10 mouse cellular contexts compared by ENCODE assay signal in the genomic region with DNA sequence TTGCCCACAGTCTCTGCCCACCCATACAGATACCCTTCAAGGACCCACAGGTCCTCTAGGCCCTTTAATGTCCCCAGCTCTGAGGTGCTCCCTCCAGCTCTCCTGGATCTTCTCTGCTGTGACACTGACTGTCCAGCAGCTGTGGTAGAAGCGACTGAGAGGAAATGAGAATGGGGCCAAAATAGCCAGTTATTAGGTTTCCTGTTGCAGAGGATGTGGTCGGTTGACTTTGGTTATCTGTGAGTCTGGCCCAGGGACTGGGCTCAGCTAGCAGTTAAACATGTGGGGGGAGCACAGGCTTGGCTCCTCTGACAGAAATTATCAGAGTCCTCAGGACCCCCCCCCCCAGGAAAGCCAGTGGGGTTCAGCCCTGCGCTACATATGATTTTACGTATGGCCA. TPM values are rescaled to one million over a fixed set of nuclear protein-coding genes. Genes with fewer than 3 reads are reported as not detected.
A peak's percentile ranks its signal among the peaks of the same experiment; 100 is the strongest.
DNase-seq lines count a peak whose midpoint lies in the region; ATAC-seq and TF ChIP-seq lines count a peak whose summit lies in the region.
"Had no signal": no experiment of that assay in that cellular context is flagged by ENCODE, and none has a peak within 500 bp of the region (broad histone marks: within the 10 kb centered on the region; RNA-seq: fewer than 3 reads in every experiment).

No protein-coding gene starts in this region.

- dilution Hi-C loops in CH12.LX (cut with MboI; ENCODE audit: extremely low pct_ligation_motif_present, extremely low pct_unique_long_range_greater_than_20kb, low sequenced_read_pairs), result no loop called here

- H3K36me3 ChIP-seq in CH12.LX (replicated peaks in 1 of 2; ENCODE audit: control insufficient read depth in 1 of 2, insufficient read depth in 1 of 2, low read length in 1 of 2) (peaks cover 0 to 11% of the 10 kb centered on the region in 2 experiments), macrophage (ENCODE audit: inconsistent target) (no peaks in the 10 kb centered on the region)
- peaks cover 12% of the 10 kb centered on the region for H3K36me3 ChIP-seq in heart, embryonic 10.5 days
- no peaks in the 10 kb centered on the region for H3K36me3 ChIP-seq in hindbrain, postnatal 0 days (ENCODE audit: insufficient read depth, low read length)
- no peaks in the 10 kb centered on the region for H3K36me3 ChIP-seq in midbrain, postnatal 0 days (ENCODE audit: insufficient read depth, low read length)

- no peaks in the 10 kb centered on the region for H3K27me3 ChIP-seq in CH12.LX (replicated peaks)
- H3K27me3 ChIP-seq in heart, embryonic 10.5 days (ENCODE audit: insufficient read depth, poor library complexity, severe bottlenecking), result peaks cover 55% of the 10 kb centered on the region
- H3K27me3 ChIP-seq in hindbrain, postnatal 0 days (ENCODE audit: insufficient read depth, low read length), result no peaks in the 10 kb centered on the region
- H3K27me3 ChIP-seq in midbrain, postnatal 0 days (ENCODE audit: insufficient read depth, low read length), result no peaks in the 10 kb centered on the region
- H3K27me3 ChIP-seq: neural tube, embryonic 13.5 days had no signal

- TF ChIP-seq POLR2A in CH12.LX (IDR thresholded peaks at IDR 0.05; ENCODE audit: low read depth, low read length), result no peak

- H3K4me3 ChIP-seq in layer of hippocampus, adult 2 months, result peak overlapping the region; percentile 18; the same call in 1 of the 2 replicates
- no peak overlapping the region for H3K4me3 ChIP-seq in CH12.LX (replicated peaks in 1 of 3; ENCODE audit: low read depth in 2 of 3, low read length in 2 of 3, poor library complexity in 1 of 3)
- no peak overlapping the region for H3K4me3 ChIP-seq in heart, embryonic 10.5 days
- H3K4me3 ChIP-seq in macrophage (ENCODE audit: inconsistent target), result no peak overlapping the region
- H3K4me3 ChIP-seq in hindbrain, postnatal 0 days (ENCODE audit: low read length), result no peak overlapping the region
- no peak overlapping the region for H3K4me3 ChIP-seq in midbrain, postnatal 0 days (ENCODE audit: low read depth, low read length)
- H3K4me3 ChIP-seq: neural tube, embryonic 13.5 days had no signal

- H3K4me2 ChIP-seq in CH12.LX (ENCODE audit: insufficient read depth, low read depth, poor library complexity, severe bottlenecking), result peak overlapping the region; percentile 53; the same call in 1 of the 2 replicates
- H3K4me2 ChIP-seq in hindbrain, postnatal 0 days (ENCODE audit: low read depth, low read length), result no peak overlapping the region
- no peak overlapping the region for H3K4me2 ChIP-seq in midbrain, postnatal 0 days (ENCODE audit: low read depth, low read length, poor library complexity, severe bottlenecking)
- H3K4me2 ChIP-seq: neural tube, embryonic 13.5 days had no signal

- peak; percentile 66 for TF ChIP-seq EP300 in CH12.LX (IDR thresholded peaks at IDR 0.05; ENCODE audit: low read length)

- no peaks in the 10 kb centered on the region for H3K79me2 ChIP-seq in CH12.LX (replicated peaks; ENCODE audit: control insufficient read depth, extremely low read depth, insufficient read depth, poor library complexity, severe bottlenecking)
- no peaks in the 10 kb centered on the region; the same call in 1 of the 2 replicates for H3K79me2 ChIP-seq in macrophage (ENCODE audit: inconsistent target)

- no peak for TF ChIP-seq RAD21 in CH12.LX (IDR thresholded peaks at IDR 0.05; ENCODE audit: low read depth, low read length)

- H3K27ac ChIP-seq in layer of hippocampus, adult 2 months, result peak overlapping the region; percentile 82
- H3K27ac ChIP-seq in CH12.LX (ENCODE audit: insufficient read depth, low read depth), result peak overlapping the region; percentile 53; the same call in 1 of the 2 replicates
- H3K27ac ChIP-seq in heart, embryonic 10.5 days, result peak overlapping the region; percentile 69
- H3K27ac ChIP-seq in macrophage, result peak overlapping the region; percentile 75
- H3K27ac ChIP-seq in hindbrain, postnatal 0 days, result no peak overlapping the region
- H3K27ac ChIP-seq in midbrain, postnatal 0 days (ENCODE audit: low read depth, low read length), result no peak overlapping the region
- H3K27ac ChIP-seq: neural tube, embryonic 13.5 days had no signal

- WGBS in heart, embryonic 10.5 days, result 61% methylated on average over 4 of the region's 4 CpGs
- 26% methylated on average over 4 of the region's 4 CpGs for WGBS in macrophage (ENCODE audit: missing documents)
- WGBS in hindbrain, postnatal 0 days, result 97% methylated on average over 4 of the region's 4 CpGs
- WGBS in midbrain, postnatal 0 days, result 94% methylated on average over 4 of the region's 4 CpGs

- H3K9me3 ChIP-seq in CH12.LX (replicated peaks; ENCODE audit: low read length), result peaks cover 15% of the 10 kb centered on the region
- H3K9me3 ChIP-seq in heart, embryonic 10.5 days, result peaks cover 8% of the 10 kb centered on the region; the same call in 1 of the 2 replicates
- H3K9me3 ChIP-seq in hindbrain, postnatal 0 days (ENCODE audit: low read length), result no peaks in the 10 kb centered on the region
- H3K9me3 ChIP-seq in midbrain, postnatal 0 days (ENCODE audit: low read length), result no peaks in the 10 kb centered on the region
- H3K9me3 ChIP-seq: neural tube, embryonic 13.5 days had no signal

- no peak overlapping the region for H3K9ac ChIP-seq in CH12.LX (ENCODE audit: insufficient read depth, low read depth)
- no peak overlapping the region for H3K9ac ChIP-seq in hindbrain, postnatal 0 days (replicated peaks; ENCODE audit: low read length)
- no peak overlapping the region for H3K9ac ChIP-seq in midbrain, postnatal 0 days (replicated peaks; ENCODE audit: low read length, poor library complexity, severe bottlenecking)
- H3K9ac ChIP-seq: neural tube, embryonic 13.5 days had no signal

- no peak for ATAC-seq in hindbrain, postnatal 0 days
- no peak for ATAC-seq in midbrain, postnatal 0 days (ENCODE audit: low FRiP score)

- in situ Hi-C loops in CH12.LX (cut with MboI; ENCODE audit: low pct_ligation_motif_present, low pct_unique_long_range_greater_than_20kb, low sequenced_read_pairs), result no loop called here

- peaks cover 25 to 42% of the 10 kb centered on the region in 2 experiments for H3K4me1 ChIP-seq in CH12.LX (ENCODE audit: control insufficient read depth in 1 of 2, insufficient read depth in 2 of 2)
- H3K4me1 ChIP-seq in heart, embryonic 10.5 days, result peaks cover 38% of the 10 kb centered on the region
- H3K4me1 ChIP-seq in hindbrain, postnatal 0 days (ENCODE audit: insufficient read depth, low read length), result no peaks in the 10 kb centered on the region
- no peaks in the 10 kb centered on the region for H3K4me1 ChIP-seq in midbrain, postnatal 0 days (ENCODE audit: insufficient read depth, low read length)

- no peak for TF ChIP-seq CTCF in layer of hippocampus, adult 2 months (conservative IDR thresholded peaks at IDR 0.05)
- TF ChIP-seq CTCF in CH12.LX (conservative IDR thresholded peaks at IDR 0.05 in 1 of 2, IDR thresholded peaks at IDR 0.05 in 1 of 2; ENCODE audit: low read depth in 2 of 2, low read length in 2 of 2), result no peak
- TF ChIP-seq CTCF in hindbrain, postnatal 0 days (IDR thresholded peaks at IDR 0.05; ENCODE audit: low read depth), result no peak
- no peak for TF ChIP-seq CTCF in midbrain, postnatal 0 days (IDR thresholded peaks at IDR 0.05)

- no peak for DNase-seq in layer of hippocampus, adult 2 months (ENCODE audit: low spot score in 2 of 2)
- no peak for DNase-seq in layer of hippocampus, adult 18-20 months (ENCODE audit: low spot score in 2 of 2)
- peak; percentile 67 for DNase-seq in CH12.LX (ENCODE audit: extremely low read depth)
- DNase-seq in heart, embryonic 10.5 days (ENCODE audit: low spot score), result no peak
- DNase-seq in testis, postnatal 14 days (ENCODE audit: low spot score), result no peak
- no peak for DNase-seq in hindbrain, postnatal 0 days (ENCODE audit: low spot score)
- DNase-seq in midbrain, postnatal 0 days (ENCODE audit: low spot score), result no peak
- DNase-seq: gastrocnemius, postnatal 10 days had no signal

TF ChIP-seq in CH12.LX, 34 proteins besides CTCF, POLR2A, EP300 and RAD21:
- TF ChIP-seq MEF2A (IDR thresholded peaks at IDR 0.05; ENCODE audit: borderline replicate concordance, low read depth, low read length), result peak; percentile 85
- peak; percentile 80 for TF ChIP-seq IRF4 (IDR thresholded peaks at IDR 0.05; ENCODE audit: low read depth, low read length)
- no peak for TF ChIP-seq HCFC1 (IDR thresholded peaks at IDR 0.05; ENCODE audit: low read depth, low read length)
- no peak for TF ChIP-seq CHD1 (IDR thresholded peaks at IDR 0.05; ENCODE audit: low read depth, low read length)
- TF ChIP-seq ETS1 (conservative IDR thresholded peaks at IDR 0.05; ENCODE audit: low read depth, low read length), result peak; percentile 38; the same call in 1 of the 2 replicates
- TF ChIP-seq USF1 (IDR thresholded peaks at IDR 0.05; ENCODE audit: low read depth, low read length), result no peak
- TF ChIP-seq KAT2A (IDR thresholded peaks at IDR 0.05; ENCODE audit: insufficient replicate concordance, low read length), result no peak
- TF ChIP-seq MYC (IDR thresholded peaks at IDR 0.05; ENCODE audit: low read depth, low read length), result no peak
- TF ChIP-seq TCF12 (IDR thresholded peaks at IDR 0.05; ENCODE audit: low read depth, low read length), result peak; percentile 69
- TF ChIP-seq USF2 (conservative IDR thresholded peaks at IDR 0.05; ENCODE audit: low read depth, low read length), result no peak

RNA-seq across cellular contexts. Expression of gene Chst11, which starts 19.7 kb away (rescaled TPM):
- total RNA-seq in layer of hippocampus, adult 2 months (2021), result 10 to 100 TPM; 50.9 to 52.7 TPM
- 10 to 100 TPM; 51.1 to 51.9 TPM for total RNA-seq in layer of hippocampus, adult 18-20 months (2021)
- total RNA-seq in CH12.LX (2012; rRNA removed) (3.6 TPM in 2 replicates), CH12.LX (2014; rRNA removed) (5.2 and 5.3 TPM in 2 replicates)
- polyA plus RNA-seq in CH12.LX (2012; ENCODE audit: insufficient read length, low read depth) (3.5 and 4.5 TPM in 2 replicates), macrophage (2018) (6.2 to 18.4 TPM (median 10.6 TPM) in 3 replicates)
- polyA plus RNA-seq in heart, embryonic 10.5 days (2016; fragmentation: Nextera tagmentation; extraction: Ambion mirVana), result 1.2 and 1.5 TPM in 2 replicates
- 10 to 100 TPM in 3 of 26 experiments, 1 to 10 TPM in 21, under 1 TPM in 2; 0.63 to 19.5 (median 2.9) TPM for total RNA-seq in macrophage (2018; cell fraction: chromatin; rRNA removed)
- 10 to 100 TPM in 12 of 26 experiments, 1 to 10 TPM in 14; 2.5 to 21.1 (median 9.5) TPM for total RNA-seq in macrophage (2018; cell fraction: cytosol; rRNA removed)
- 10 to 100 TPM in 13 of 26 experiments, 1 to 10 TPM in 13; 3.2 to 32.6 (median 9.8) TPM for total RNA-seq in macrophage (2018; cell fraction: nucleus; rRNA removed)
- total RNA-seq in hindbrain, postnatal 0 days (2014; rRNA removed), result 22.3 and 26.7 TPM in 2 replicates
- 2.5 and 2.9 TPM in 2 replicates for polyA plus RNA-seq in hindbrain, postnatal 0 days (2015; fragmentation: Nextera tagmentation; extraction: Ambion mirVana)
- 20.5 and 22.7 TPM in 2 replicates for total RNA-seq in midbrain, postnatal 0 days (2014; rRNA removed)
- polyA plus RNA-seq in midbrain, postnatal 0 days (2015; fragmentation: Nextera tagmentation; extraction: Ambion mirVana), result 2.6 and 2.8 TPM in 2 replicates

Comparison
In these comparisons a context has a peak if more than half of its experiments do, and no peak if none do; other contexts are left out.
1. H3K27ac ChIP-seq: peak in layer of hippocampus, adult 2 months (single experiment), CH12.LX (single experiment), heart, embryonic 10.5 days (single experiment) and macrophage (single experiment); none in hindbrain, postnatal 0 days (single experiment) and midbrain, postnatal 0 days (single experiment).